Mouse (Mus musculus): Measurements from ENCODE around the gene Rbfox1.
A peak's percentile ranks its signal among the peaks of the same experiment; 100 is the strongest.

Gene Rbfox1

GRCm38 (mm10) chr16:5931680-5932079 is 46.5 kb downstream of the Rbfox1 start:
- H3K27me3 ChIP-seq (ENCODE audit: control insufficient read depth, insufficient read depth, low read length, poor library complexity, severe bottlenecking) = no peaks in the 10 kb centered on the region
- peak; percentile 4 for DNase-seq (ENCODE audit: low read depth, low spot score)
- H3K36me3 ChIP-seq (ENCODE audit: control insufficient read depth, insufficient read depth, low read length, poor library complexity, severe bottlenecking) = no peaks in the 10 kb centered on the region

GRCm38 (mm10) chr16:5940016-5940415 is 54.9 kb downstream of the Rbfox1 start:
- Histone ChIP-seq H3K27me3 (ENCODE audit: control insufficient read depth, insufficient read depth, low read length, poor library complexity, severe bottlenecking) (no peaks in the 10 kb centered on the region), H3K36me3 (ENCODE audit: control insufficient read depth, insufficient read depth, low read length, poor library complexity, severe bottlenecking) (no peaks in the 10 kb centered on the region)
- DNase-seq (ENCODE audit: low read depth, low spot score) = no peak

- Histone ChIP-seq H3K36me3 (ENCODE audit: control insufficient read depth, insufficient read depth, low read length, poor library complexity, severe bottlenecking) (no peaks in the 10 kb centered on the region), H3K27me3 (ENCODE audit: control insufficient read depth, insufficient read depth, low read length, poor library complexity, severe bottlenecking) (no peaks in the 10 kb centered on the region)
- DNase-seq (ENCODE audit: low read depth, low spot score) = no peak
These were observed 60.5 kb downstream of the Rbfox1 start for GRCm38 (mm10) chr16:5945682-5946081.

GRCm38 (mm10) chr16:5953106-5953505 is 68.0 kb downstream of the Rbfox1 start:
- no peak for DNase-seq (ENCODE audit: low read depth, low spot score)
- H3K36me3 ChIP-seq (ENCODE audit: control insufficient read depth, insufficient read depth, low read length, poor library complexity, severe bottlenecking) = no peaks in the 10 kb centered on the region
- no peaks in the 10 kb centered on the region for H3K27me3 ChIP-seq (ENCODE audit: control insufficient read depth, insufficient read depth, low read length, poor library complexity, severe bottlenecking)

- Histone ChIP-seq H3K27me3 (ENCODE audit: control insufficient read depth, insufficient read depth, low read length, poor library complexity, severe bottlenecking) (no peaks in the 10 kb centered on the region), H3K36me3 (ENCODE audit: control insufficient read depth, insufficient read depth, low read length, poor library complexity, severe bottlenecking) (no peaks in the 10 kb centered on the region)
- no peak for DNase-seq (ENCODE audit: low read depth, low spot score)
These were observed 72.3 kb downstream of the Rbfox1 start for GRCm38 (mm10) chr16:5957418-5957817.

GRCm38 (mm10) chr16:5961786-5962185 is 76.6 kb downstream of the Rbfox1 start:
- Histone ChIP-seq H3K27me3 (ENCODE audit: control insufficient read depth, insufficient read depth, low read length, poor library complexity, severe bottlenecking) (no peaks in the 10 kb centered on the region), H3K36me3 (ENCODE audit: control insufficient read depth, insufficient read depth, low read length, poor library complexity, severe bottlenecking) (no peaks in the 10 kb centered on the region)
- no peak for DNase-seq (ENCODE audit: low read depth, low spot score)

- DNase-seq (ENCODE audit: low read depth, low spot score) = no peak
- H3K27me3 ChIP-seq (ENCODE audit: control insufficient read depth, insufficient read depth, low read length, poor library complexity, severe bottlenecking) = no peaks in the 10 kb centered on the region
- no peaks in the 10 kb centered on the region for H3K36me3 ChIP-seq (ENCODE audit: control insufficient read depth, insufficient read depth, low read length, poor library complexity, severe bottlenecking)
These were observed 89.0 kb downstream of the Rbfox1 start for GRCm38 (mm10) chr16:5974172-5974571.

GRCm38 (mm10) chr16:5992045-5993011 is 107.2 kb downstream of the Rbfox1 start:
- H3K27me3 ChIP-seq (ENCODE audit: control insufficient read depth, insufficient read depth, low read length, poor library complexity, severe bottlenecking) = no peaks in the 10 kb centered on the region
- no peak for DNase-seq (ENCODE audit: low read depth, low spot score)
- H3K36me3 ChIP-seq (ENCODE audit: control insufficient read depth, insufficient read depth, low read length, poor library complexity, severe bottlenecking) = no peaks in the 10 kb centered on the region

- no peaks in the 10 kb centered on the region for H3K27me3 ChIP-seq (ENCODE audit: control insufficient read depth, insufficient read depth, low read length, poor library complexity, severe bottlenecking)
- DNase-seq (ENCODE audit: low read depth, low spot score) = no peak
- no peaks in the 10 kb centered on the region for H3K36me3 ChIP-seq (ENCODE audit: control insufficient read depth, insufficient read depth, low read length, poor library complexity, severe bottlenecking)
These were observed 112.0 kb downstream of the Rbfox1 start for GRCm38 (mm10) chr16:5997136-5997535.

- H3K36me3 ChIP-seq (ENCODE audit: control insufficient read depth, insufficient read depth, low read length, poor library complexity, severe bottlenecking) = no peaks in the 10 kb centered on the region
- DNase-seq (ENCODE audit: low read depth, low spot score) = no peak
- H3K27me3 ChIP-seq (ENCODE audit: control insufficient read depth, insufficient read depth, low read length, poor library complexity, severe bottlenecking) = no peaks in the 10 kb centered on the region
These were observed 112.5 kb downstream of the Rbfox1 start for GRCm38 (mm10) chr16:5997651-5998050.

- Histone ChIP-seq H3K36me3 (ENCODE audit: control insufficient read depth, insufficient read depth, low read length, poor library complexity, severe bottlenecking) (no peaks in the 10 kb centered on the region), H3K27me3 (ENCODE audit: control insufficient read depth, insufficient read depth, low read length, poor library complexity, severe bottlenecking) (no peaks in the 10 kb centered on the region)
- DNase-seq (ENCODE audit: low read depth, low spot score) = no peak
These were observed 114.9 kb downstream of the Rbfox1 start for GRCm38 (mm10) chr16:6000016-6000415.

- Histone ChIP-seq H3K27me3 (ENCODE audit: control insufficient read depth, insufficient read depth, low read length, poor library complexity, severe bottlenecking) (no peaks in the 10 kb centered on the region), H3K36me3 (ENCODE audit: control insufficient read depth, insufficient read depth, low read length, poor library complexity, severe bottlenecking) (no peaks in the 10 kb centered on the region)
- no peak for DNase-seq (ENCODE audit: low read depth, low spot score)
These were observed 121.8 kb downstream of the Rbfox1 start for GRCm38 (mm10) chr16:6006996-6007395.

- H3K27me3 ChIP-seq (ENCODE audit: control insufficient read depth, insufficient read depth, low read length, poor library complexity, severe bottlenecking) = no peaks in the 10 kb centered on the region
- H3K36me3 ChIP-seq (ENCODE audit: control insufficient read depth, insufficient read depth, low read length, poor library complexity, severe bottlenecking) = no peaks in the 10 kb centered on the region
- no peak for DNase-seq (ENCODE audit: low read depth, low spot score)
These were observed 127.7 kb downstream of the Rbfox1 start for GRCm38 (mm10) chr16:6012853-6013252.

GRCm38 (mm10) chr16:6018639-6019038 is 133.5 kb downstream of the Rbfox1 start:
- Histone ChIP-seq H3K27me3 (ENCODE audit: control insufficient read depth, insufficient read depth, low read length, poor library complexity, severe bottlenecking) (no peaks in the 10 kb centered on the region), H3K36me3 (ENCODE audit: control insufficient read depth, insufficient read depth, low read length, poor library complexity, severe bottlenecking) (no peaks in the 10 kb centered on the region)
- no peak for DNase-seq (ENCODE audit: low read depth, low spot score)

- DNase-seq (ENCODE audit: low read depth, low spot score) = no peak
These were observed 134.2 kb downstream of the Rbfox1 start for GRCm38 (mm10) chr16:6019361-6019760.

More at GRCm38 (mm10) chr16:6019361-6019760, 134.2 kb downstream of the Rbfox1 start:
- Histone ChIP-seq H3K27me3 (ENCODE audit: control insufficient read depth, insufficient read depth, low read length, poor library complexity, severe bottlenecking) (no peaks in the 10 kb centered on the region), H3K36me3 (ENCODE audit: control insufficient read depth, insufficient read depth, low read length, poor library complexity, severe bottlenecking) (no peaks in the 10 kb centered on the region)

Measured in splenic B cell, adult 2 months (primary cell).